Mouse (Mus musculus) monocyte, adult 5-6 weeks (primary cell): Measurements from ENCODE around the gene Galnt10. TPM values are rescaled to one million over a fixed set of nuclear protein-coding genes. Genes with fewer than 3 reads are reported as not detected.

ENCODE experiments used
- ATAC-seq: fragments of 153-309, 156-312 bp; replicated peaks from 2 replicates; pipeline ENCODE4 v1.8.0; 2017; ENCODE audit warnings: mild to moderate bottlenecking; ENCODE audit not compliant: low TSS enrichment, insufficient number of reproducible peaks, severe bottlenecking, poor library complexity, low FRiP score
- total RNA-seq: library from RNA; stranded (forward); fragments of 200-1000, 200-491, 200-594 nt; gene quantifications from 3 replicates; pipeline ENCODE4 v1.2.3, GENCODE M21; 2017

Galnt10 gene
- total RNA-seq, 1 experiment from 2014 or later, result 21.5 TPM

- ATAC-seq, result no peak
Measured at GRCm38 (mm10) chr11:57633006-57633405, 12.2 kb upstream of the Galnt10 start.

- ATAC-seq, result no peak
Measured at GRCm38 (mm10) chr11:57633975-57634585, 11.2 kb upstream of the Galnt10 start.

- ATAC-seq, result no peak
Measured at GRCm38 (mm10) chr11:57635148-57635547, 10.1 kb upstream of the Galnt10 start.

GRCm38 (mm10) chr11:57643691-57644090, 1.6 kb upstream of the Galnt10 start:
- ATAC-seq, result no peak

- ATAC-seq, result peak; percentile 66
Measured at GRCm38 (mm10) chr11:57644245-57645017, 811 bp upstream of the Galnt10 start.

- ATAC-seq, result no peak
Measured at GRCm38 (mm10) chr11:57645847-57646246, 605 bp downstream of the Galnt10 start.

- ATAC-seq, result no peak
Measured at GRCm38 (mm10) chr11:57646416-57646815, 1.2 kb downstream of the Galnt10 start.

GRCm38 (mm10) chr11:57646940-57647339, 1.7 kb downstream of the Galnt10 start:
- no peak for ATAC-seq

GRCm38 (mm10) chr11:57647446-57647845, 2.2 kb downstream of the Galnt10 start:
- no peak for ATAC-seq

- ATAC-seq, result no peak
Measured at GRCm38 (mm10) chr11:57648196-57648800, 3.1 kb downstream of the Galnt10 start.

- ATAC-seq, result no peak
Measured at GRCm38 (mm10) chr11:57649269-57649668, 4.0 kb downstream of the Galnt10 start.

- no peak for ATAC-seq
Measured at GRCm38 (mm10) chr11:57649671-57650070, 4.4 kb downstream of the Galnt10 start.

GRCm38 (mm10) chr11:57650867-57651266, 5.6 kb downstream of the Galnt10 start:
- no peak for ATAC-seq

GRCm38 (mm10) chr11:57651281-57651810, 6.1 kb downstream of the Galnt10 start:
- no peak for ATAC-seq

- ATAC-seq, result no peak
Measured at GRCm38 (mm10) chr11:57652206-57652922, 7.1 kb downstream of the Galnt10 start.

GRCm38 (mm10) chr11:57652923-57653660, 7.8 kb downstream of the Galnt10 start:
- ATAC-seq, result no peak

GRCm38 (mm10) chr11:57653796-57654195, 8.6 kb downstream of the Galnt10 start:
- no peak for ATAC-seq

- ATAC-seq, result no peak
Measured at GRCm38 (mm10) chr11:57654386-57654785, 9.1 kb downstream of the Galnt10 start.
